In genomic region chr2:11662143-11662906, GRCm38 (mm10) we compare ENCODE assay signal across 30 mouse cellular contexts. TPM values are rescaled to one million over a fixed set of nuclear protein-coding genes. Genes with fewer than 3 reads are reported as not detected.
A peak's percentile ranks its signal among the peaks of the same experiment; 100 is the strongest.
DNase-seq lines count a peak whose midpoint lies in the region; ATAC-seq lines count a peak whose summit lies in the region.
"Had no signal": no experiment of that assay in that cellular context is flagged by ENCODE, and none has a peak within 500 bp of the region (broad histone marks: within the 10 kb centered on the region; RNA-seq: fewer than 3 reads in every experiment).

No protein-coding gene starts in this region.

- peak; percentile 49 for ATAC-seq in CD4-positive, CD25-positive, alpha-beta regulatory T cell, adult 4 months
- ATAC-seq in granulocyte monocyte progenitor cell, adult 5-6 weeks (replicated peaks; ENCODE audit: poor library complexity, severe bottlenecking), result peak; percentile 76
- ATAC-seq: forebrain, embryonic 15.5 days; intestine, embryonic 16.5 days; midbrain, embryonic 13.5 days had no signal

- DNase-seq in B cell, adult 2 months, result peak; percentile 36 to 57
- peak; percentile 53 for DNase-seq in naive thymus-derived CD4-positive, alpha-beta T cell, adult 2 months (ENCODE audit: low read depth)
- DNase-seq in adrenal gland, postnatal 10 days, result no peak
- no peak for DNase-seq in heart, adult 18-20 months
- DNase-seq in frontal cortex, postnatal 25 days (ENCODE audit: low spot score in 2 of 2), result no peak
- DNase-seq: adrenal gland, adult 2 months; cerebellum, adult 8-10 months; gastrocnemius, postnatal 14 days; heart, postnatal 36 days; kidney, postnatal 36 days; layer of hippocampus, postnatal 36 days; lung, adult 2 months; lung, postnatal 14 days; retina, postnatal 1 day had no signal

RNA-seq across cellular contexts. Expression of gene Il2ra, which starts 19.7 kb away (rescaled TPM):
- 100 to 1,000 TPM; 347 to 420 TPM for polyA plus RNA-seq in CD4-positive, CD25-positive, alpha-beta regulatory T cell, adult 4 months (2017; shearing (Covaris generic))
- not detected in 2 replicates for total RNA-seq in granulocyte monocyte progenitor cell, adult 5-6 weeks (2014; fragmentation: Nextera tagmentation)
- total RNA-seq in granulocyte monocyte progenitor cell, adult 5-6 weeks (2017), result not detected in 2 replicates
- under 1 TPM; 0.48 to 0.66 TPM for total RNA-seq in adrenal gland, postnatal 10 days (2021)
- total RNA-seq in heart, adult 18-20 months (2021), result 1 to 10 TPM in 1 of 2 experiments, under 1 TPM in 1; 0.62 to 1.2 TPM
- polyA plus RNA-seq: adrenal gland, adult 2 months; embryonic facial prominence, embryonic 15.5 days; forebrain, embryonic 15.5 days; kidney, embryonic 14.5 days; limb, embryonic 12.5 days; neural tube, embryonic 12.5 days had no signal

RNA-seq across cellular contexts. Expression of gene Gm17490, which starts 36.3 kb away (rescaled TPM):
- not detected for polyA plus RNA-seq in CD4-positive, CD25-positive, alpha-beta regulatory T cell, adult 4 months (2017; shearing (Covaris generic))
- not detected in 2 replicates for total RNA-seq in granulocyte monocyte progenitor cell, adult 5-6 weeks (2014; fragmentation: Nextera tagmentation)
- total RNA-seq in granulocyte monocyte progenitor cell, adult 5-6 weeks (2017), result not detected in 2 replicates
- total RNA-seq in adrenal gland, postnatal 10 days (2021), result not detected
- total RNA-seq in heart, adult 18-20 months (2021), result not detected
- total RNA-seq: adrenal gland, adult 2 months; gastrocnemius, postnatal 14 days; heart, adult 8-10 months; heart, postnatal 36 days; layer of hippocampus, adult 8-10 months; layer of hippocampus, postnatal 36 days; left cerebral cortex, postnatal 10 days had no signal
- polyA plus RNA-seq: adrenal gland, adult 2 months; embryonic facial prominence, embryonic 15.5 days; forebrain, embryonic 15.5 days; heart, embryonic 15.5 days; hindbrain, embryonic 15.5 days; intestine, embryonic 16.5 days; kidney, embryonic 14.5 days; limb, embryonic 12.5 days; liver, embryonic 11.5 days; lung, adult 2 months; midbrain, embryonic 13.5 days; neural tube, embryonic 12.5 days; urinary bladder, adult 2 months had no signal

RNA-seq across cellular contexts. Expression of gene Il15ra, which starts 42.8 kb away (rescaled TPM):
- 10 to 100 TPM; 24.0 to 33.6 TPM for polyA plus RNA-seq in CD4-positive, CD25-positive, alpha-beta regulatory T cell, adult 4 months (2017; shearing (Covaris generic))
- 25.4 and 26.0 TPM in 2 replicates for total RNA-seq in granulocyte monocyte progenitor cell, adult 5-6 weeks (2014; fragmentation: Nextera tagmentation)
- 14.3 and 26.1 TPM in 2 replicates for total RNA-seq in granulocyte monocyte progenitor cell, adult 5-6 weeks (2017)
- total RNA-seq in adrenal gland, postnatal 10 days (2021), result 10 to 100 TPM; 41.5 to 58.8 TPM
- total RNA-seq in heart, adult 18-20 months (2021), result 10 to 100 TPM; 29.6 to 30.6 TPM

RNA-seq across cellular contexts. Expression of gene Rbm17, which starts 58.4 kb away (rescaled TPM):
- 10 to 100 TPM; 34.7 TPM for polyA plus RNA-seq in CD4-positive, CD25-positive, alpha-beta regulatory T cell, adult 4 months (2017; shearing (Covaris generic))
- 117 and 160 TPM in 2 replicates for total RNA-seq in granulocyte monocyte progenitor cell, adult 5-6 weeks (2014; fragmentation: Nextera tagmentation)
- total RNA-seq in granulocyte monocyte progenitor cell, adult 5-6 weeks (2017), result 180 and 233 TPM in 2 replicates
- 100 to 1,000 TPM; 116 to 118 TPM for total RNA-seq in adrenal gland, postnatal 10 days (2021)
- total RNA-seq in heart, adult 18-20 months (2021), result 10 to 100 TPM; 56.4 to 64.0 TPM

Comparison
In these comparisons a context has a peak if more than half of its experiments do, and no peak if none do; other contexts are left out.
1. DNase-seq: peak in B cell, adult 2 months (2 of 2) and naive thymus-derived CD4-positive, alpha-beta T cell, adult 2 months (single experiment); none in adrenal gland, postnatal 10 days (single experiment), heart, adult 18-20 months (0 of 2) and frontal cortex, postnatal 25 days (0 of 2).